Mouse (Mus musculus) CH12.LX (cell line): ENCODE data around the gene Wwtr1.
A peak's percentile ranks its signal among the peaks of the same experiment; 100 is the strongest.

ENCODE experiments used
- MYC ChIP-seq: IDR thresholded peaks from 2 replicates; pipeline ENCODE4 v1.6.1; 2011; ENCODE audit warnings: low read depth, mild to moderate bottlenecking, improper control_type of control experiment, low read length
- TBP ChIP-seq: conservative IDR thresholded peaks from 2 replicates; pipeline ENCODE4 v1.6.1; 2011; ENCODE audit warnings: low read depth, low read length, improper control_type of control experiment

DNA sequence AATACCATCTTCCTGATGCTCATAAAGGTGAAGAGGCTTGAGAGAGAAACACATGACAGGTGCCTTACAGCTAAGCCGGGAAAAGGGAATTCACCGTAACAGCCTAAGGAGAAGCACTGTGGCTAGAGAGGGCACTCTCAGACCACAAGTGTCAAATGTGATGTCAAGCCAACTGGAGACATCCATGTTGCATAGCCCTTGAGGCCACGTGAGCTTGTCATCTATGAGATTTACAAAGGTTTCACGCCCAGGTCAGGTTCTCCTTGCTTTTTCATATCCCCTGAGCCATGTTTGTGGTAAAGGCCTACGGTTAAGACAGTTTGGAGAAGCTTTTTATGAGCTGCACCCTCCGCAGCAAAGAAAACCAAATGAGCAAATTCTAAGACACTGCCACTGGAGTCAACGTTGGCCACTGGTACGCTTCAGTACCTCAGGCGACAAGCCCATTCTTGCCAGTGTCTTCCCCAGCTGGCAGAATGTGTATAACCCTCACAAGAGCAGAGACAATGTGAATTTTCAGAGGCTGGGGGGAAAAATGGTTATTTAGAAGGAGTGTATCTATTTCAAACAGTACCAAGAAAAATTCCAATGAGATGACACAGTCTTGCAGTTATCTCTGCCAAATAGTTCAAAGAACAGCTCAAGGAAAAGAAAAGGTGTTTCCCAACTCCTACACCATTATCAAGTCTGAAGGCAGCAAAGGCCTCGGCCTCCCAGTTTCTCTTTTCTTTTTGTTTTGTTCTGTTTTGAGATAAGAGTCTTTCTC, 21.4 kb downstream of the Wwtr1 start:
- TF ChIP-seq MYC: peak; percentile 57; the same call in 1 of the 2 replicates
- TF ChIP-seq TBP: no peak
